Mouse (Mus musculus): ENCODE results near the gene Ankrd36. TPM values are rescaled to one million over a fixed set of nuclear protein-coding genes. Genes with fewer than 3 reads are reported as not detected.

Ankrd36 gene
- polyA plus RNA-seq, 1 experiment from 2014 or later: not detected

GRCm38 (mm10) chr11:5691775-5692174 lies 122.3 kb downstream of the Ankrd36 start:
- Histone ChIP-seq H3K4me2 (replicated peaks; ENCODE audit: low read depth) (no peak overlapping the region), H3K9me3 (ENCODE audit: control insufficient read depth, low read length) (no peaks in the 10 kb centered on the region), H3K9ac (ENCODE audit: low read length) (no peak overlapping the region), H3K27ac (replicated peaks) (no peak overlapping the region), H3K4me3 (ENCODE audit: low read depth, low read length) (no peak overlapping the region), H3K4me1 (replicated peaks; ENCODE audit: control insufficient read depth, insufficient read depth) (no peaks in the 10 kb centered on the region), H3K36me3 (ENCODE audit: control insufficient read depth, insufficient read depth, low read length) (no peaks in the 10 kb centered on the region), H3K27me3 (ENCODE audit: control insufficient read depth, insufficient read depth, low read length) (no peaks in the 10 kb centered on the region)
- TF ChIP-seq CTCF (IDR thresholded peaks at IDR 0.05; ENCODE audit: low read depth): peak; percentile 84
- TF ChIP-seq EP300 (optimal IDR thresholded peaks at IDR 0.05): no peak
- WGBS: 29% methylated on average over 7 of the region's 7 CpGs
- DNase-seq (ENCODE audit: low spot score) (no peak), ATAC-seq (ENCODE audit: low FRiP score, low TSS enrichment) (peak; percentile 53)

DNA sequence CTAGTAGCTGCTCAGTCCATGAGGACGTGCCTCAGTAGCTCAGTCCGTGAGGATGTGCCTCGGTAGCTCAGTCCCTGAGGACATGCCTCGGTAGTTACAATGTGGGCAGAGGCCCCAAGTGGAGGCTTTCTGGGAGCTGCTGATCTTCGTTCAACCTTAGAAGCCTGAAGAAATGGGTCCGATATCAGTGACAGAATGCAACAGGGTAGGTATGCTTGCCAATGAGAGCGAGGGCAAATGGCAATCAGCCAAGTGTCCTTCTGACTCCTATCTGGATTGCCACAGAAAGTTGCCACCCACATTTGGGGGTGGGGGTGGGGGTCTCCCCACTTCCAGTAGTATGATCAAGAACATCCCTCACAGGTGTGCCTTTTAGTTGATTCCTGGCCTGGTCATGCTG lies 131.3 kb downstream of the Ankrd36 start:
- H3K9me3 ChIP-seq (ENCODE audit: control insufficient read depth, low read length): no peaks in the 10 kb centered on the region
- no peak overlapping the region for H3K4me2 ChIP-seq (replicated peaks; ENCODE audit: low read depth)
- H3K4me1 ChIP-seq (replicated peaks; ENCODE audit: control insufficient read depth, insufficient read depth): no peaks in the 10 kb centered on the region
- TF ChIP-seq EP300 (optimal IDR thresholded peaks at IDR 0.05): no peak
- no peak overlapping the region for H3K9ac ChIP-seq (ENCODE audit: low read length)
- DNase-seq (ENCODE audit: low spot score): no peak
- WGBS: 84% methylated on average over 7 of the region's 7 CpGs
- ATAC-seq (ENCODE audit: low FRiP score, low TSS enrichment): 0 out of 2 replicates have a peak, but pooled peaks have one; percentile 35
- H3K27me3 ChIP-seq (ENCODE audit: control insufficient read depth, insufficient read depth, low read length): no peaks in the 10 kb centered on the region
- peaks cover 2% of the 10 kb centered on the region; the same call in 1 of the 2 replicates for H3K36me3 ChIP-seq (ENCODE audit: control insufficient read depth, insufficient read depth, low read length)
- peak overlapping the region; percentile 30; the same call in 1 of the 2 replicates for H3K27ac ChIP-seq (replicated peaks)
- H3K4me3 ChIP-seq (ENCODE audit: low read depth, low read length): no peak overlapping the region

DNA sequence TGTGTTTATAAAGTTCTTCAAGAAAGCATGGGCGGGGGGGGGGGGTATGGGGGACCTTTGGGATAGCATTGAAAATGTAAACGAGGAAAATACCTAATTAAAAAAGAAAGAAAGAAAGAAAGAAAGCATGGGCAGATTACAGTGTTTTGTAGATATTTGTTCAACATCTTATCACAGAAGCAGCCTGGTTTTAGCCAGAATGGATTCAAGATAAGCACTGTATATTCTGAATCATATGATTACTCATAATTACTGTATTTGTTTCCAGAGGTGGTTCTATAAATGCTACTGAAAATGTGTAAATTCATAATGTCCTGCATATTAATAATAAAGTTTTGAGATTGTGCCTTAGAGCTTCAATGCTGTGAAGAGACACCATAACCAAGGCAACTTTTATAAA lies 131.8 kb downstream of the Ankrd36 start:
- 56% methylated on average over 2 of the region's 2 CpGs for WGBS
- no peak for ATAC-seq (ENCODE audit: low FRiP score, low TSS enrichment)
- no peak for DNase-seq (ENCODE audit: low spot score)
- H3K9ac ChIP-seq (ENCODE audit: low read length): no peak overlapping the region
- no peak overlapping the region for H3K4me2 ChIP-seq (replicated peaks; ENCODE audit: low read depth)
- no peak for TF ChIP-seq CTCF (IDR thresholded peaks at IDR 0.05; ENCODE audit: low read depth)
- no peak for TF ChIP-seq EP300 (optimal IDR thresholded peaks at IDR 0.05)
- H3K9me3 ChIP-seq (ENCODE audit: control insufficient read depth, low read length): no peaks in the 10 kb centered on the region
- no peak overlapping the region for H3K4me3 ChIP-seq (ENCODE audit: low read depth, low read length)
- H3K4me1 ChIP-seq (replicated peaks; ENCODE audit: control insufficient read depth, insufficient read depth): 0 out of 2 replicates have a peak, but pooled peaks cover 2% of the 10 kb centered on the region
- peaks cover 2% of the 10 kb centered on the region; the same call in 1 of the 2 replicates for H3K36me3 ChIP-seq (ENCODE audit: control insufficient read depth, insufficient read depth, low read length)
- H3K27me3 ChIP-seq (ENCODE audit: control insufficient read depth, insufficient read depth, low read length): no peaks in the 10 kb centered on the region
- H3K27ac ChIP-seq (replicated peaks): no peak overlapping the region

GRCm38 (mm10) chr11:5701821-5702220 lies 132.3 kb downstream of the Ankrd36 start:
- TF ChIP-seq CTCF (IDR thresholded peaks at IDR 0.05; ENCODE audit: low read depth): no peak
- no peak for TF ChIP-seq EP300 (optimal IDR thresholded peaks at IDR 0.05)
- Histone ChIP-seq H3K27ac (replicated peaks) (no peak overlapping the region), H3K27me3 (ENCODE audit: control insufficient read depth, insufficient read depth, low read length) (no peaks in the 10 kb centered on the region), H3K36me3 (ENCODE audit: control insufficient read depth, insufficient read depth, low read length) (peaks cover 2% of the 10 kb centered on the region; the same call in 1 of the 2 replicates), H3K4me2 (replicated peaks; ENCODE audit: low read depth) (no peak overlapping the region), H3K9ac (ENCODE audit: low read length) (no peak overlapping the region), H3K4me1 (replicated peaks; ENCODE audit: control insufficient read depth, insufficient read depth) (0 out of 2 replicates have a peak, but pooled peaks cover 2% of the 10 kb centered on the region), H3K9me3 (ENCODE audit: control insufficient read depth, low read length) (no peaks in the 10 kb centered on the region), H3K4me3 (ENCODE audit: low read depth, low read length) (no peak overlapping the region)
- 90% methylated on average over 1 of the region's 1 CpGs for WGBS
- ATAC-seq (ENCODE audit: low FRiP score, low TSS enrichment) (no peak), DNase-seq (ENCODE audit: low spot score) (no peak)

- no peak overlapping the region for H3K9ac ChIP-seq (ENCODE audit: low read length)
- TF ChIP-seq EP300 (optimal IDR thresholded peaks at IDR 0.05) (no peak), CTCF (IDR thresholded peaks at IDR 0.05; ENCODE audit: low read depth) (no peak)
- H3K4me2 ChIP-seq (replicated peaks; ENCODE audit: low read depth): no peak overlapping the region
- 0 out of 2 replicates have a peak, but pooled peaks cover 2% of the 10 kb centered on the region for H3K4me1 ChIP-seq (replicated peaks; ENCODE audit: control insufficient read depth, insufficient read depth)
- WGBS: 75% methylated on average over 5 of the region's 5 CpGs
- DNase-seq (ENCODE audit: low spot score): no peak
- H3K4me3 ChIP-seq (ENCODE audit: low read depth, low read length): no peak overlapping the region
- no peak for ATAC-seq (ENCODE audit: low FRiP score, low TSS enrichment)
- no peaks in the 10 kb centered on the region for H3K27me3 ChIP-seq (ENCODE audit: control insufficient read depth, insufficient read depth, low read length)
- no peaks in the 10 kb centered on the region for H3K9me3 ChIP-seq (ENCODE audit: control insufficient read depth, low read length)
- no peak overlapping the region for H3K27ac ChIP-seq (replicated peaks)
- H3K36me3 ChIP-seq (ENCODE audit: control insufficient read depth, insufficient read depth, low read length): peaks cover 2% of the 10 kb centered on the region; the same call in 1 of the 2 replicates
These were observed 132.9 kb downstream of the Ankrd36 start for GRCm38 (mm10) chr11:5702271-5702956.

- no peak for TF ChIP-seq CTCF (IDR thresholded peaks at IDR 0.05; ENCODE audit: low read depth)
- no peak for TF ChIP-seq EP300 (optimal IDR thresholded peaks at IDR 0.05)
- no peak for DNase-seq (ENCODE audit: low spot score)
- WGBS: 93% methylated on average over 6 of the region's 6 CpGs
These were observed 133.5 kb downstream of the Ankrd36 start for GRCm38 (mm10) chr11:5702957-5703332.

More at GRCm38 (mm10) chr11:5702957-5703332, 133.5 kb downstream of the Ankrd36 start:
- no peak overlapping the region for H3K4me3 ChIP-seq (ENCODE audit: low read depth, low read length)
- no peak for ATAC-seq (ENCODE audit: low FRiP score, low TSS enrichment)
- H3K27me3 ChIP-seq (ENCODE audit: control insufficient read depth, insufficient read depth, low read length): no peaks in the 10 kb centered on the region
- no peak overlapping the region for H3K27ac ChIP-seq (replicated peaks)
- no peak overlapping the region for H3K9ac ChIP-seq (ENCODE audit: low read length)
- H3K4me2 ChIP-seq (replicated peaks; ENCODE audit: low read depth): no peak overlapping the region
- H3K9me3 ChIP-seq (ENCODE audit: control insufficient read depth, low read length): no peaks in the 10 kb centered on the region
- H3K4me1 ChIP-seq (replicated peaks; ENCODE audit: control insufficient read depth, insufficient read depth): 0 out of 2 replicates have a peak, but pooled peaks cover 2% of the 10 kb centered on the region
- H3K36me3 ChIP-seq (ENCODE audit: control insufficient read depth, insufficient read depth, low read length): peaks cover 2% of the 10 kb centered on the region; the same call in 1 of the 2 replicates

Measured in stomach, postnatal 0 days (tissue).